Mouse (Mus musculus): ENCODE data around the gene Uprt. TPM values are rescaled to one million over a fixed set of nuclear protein-coding genes. Genes with fewer than 3 reads are reported as not detected.
A peak's percentile ranks its signal among the peaks of the same experiment; 100 is the strongest.

Uprt gene
- total RNA-seq (2015; ENCODE audit: low replicate concordance) (3.2 and 3.4 TPM in 2 replicates), total RNA-seq (2017; ENCODE audit: low replicate concordance) (1.9 and 3.4 TPM in 2 replicates)

DNA sequence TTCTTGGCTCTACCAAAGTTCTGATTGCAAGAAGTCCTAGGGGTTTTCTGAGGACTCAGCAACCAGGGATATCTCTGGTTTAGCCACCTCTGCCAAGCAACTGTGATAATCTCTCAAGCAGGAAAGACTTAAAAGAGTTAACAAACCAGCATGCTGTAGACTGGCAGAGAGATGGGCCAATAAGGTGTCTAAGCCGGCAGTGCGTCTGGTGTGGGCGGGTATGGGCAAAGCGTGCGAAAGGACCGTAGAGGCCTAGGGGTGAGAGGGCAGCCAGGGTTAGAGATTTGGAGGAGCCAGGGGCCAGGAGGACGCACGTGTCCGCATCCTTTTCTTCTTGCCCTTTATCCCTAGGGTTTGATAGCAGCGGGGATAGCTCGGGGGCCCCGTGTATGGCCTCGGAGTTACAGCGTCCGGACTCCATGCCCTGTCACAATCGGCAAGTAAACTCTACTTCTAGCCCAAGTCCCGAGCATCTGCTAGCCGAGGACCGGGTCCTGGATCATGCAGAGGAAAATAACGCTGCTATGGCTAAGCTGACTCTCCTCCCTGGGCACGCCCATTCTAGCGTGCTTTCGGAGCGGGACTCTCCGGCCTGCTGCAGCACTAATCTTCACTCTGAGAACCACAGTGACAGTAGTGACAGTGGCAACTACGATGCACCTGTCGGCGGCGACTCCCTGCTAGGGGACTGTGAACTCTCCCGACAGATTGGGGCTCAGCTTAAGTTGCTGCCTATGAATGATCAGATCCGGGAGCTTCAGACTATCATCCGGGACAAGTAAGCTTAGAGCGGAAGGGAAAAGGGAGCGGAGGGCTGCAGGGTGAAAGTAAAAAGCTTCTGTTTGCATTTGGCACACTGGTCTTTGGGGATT is at the start of gene Uprt:
Gene Uprt (plus strand): TSS at position 247 of the 872 bp plus-strand sequence.
- ATAC-seq (replicated peaks; ENCODE audit: low FRiP score, poor library complexity, severe bottlenecking) = peak; percentile 97

- ATAC-seq (replicated peaks; ENCODE audit: low FRiP score, poor library complexity, severe bottlenecking) = no peak
These were observed 49.2 kb upstream of the Uprt start for GRCm38 (mm10) chrX:104433456-104433855.

- ATAC-seq (replicated peaks; ENCODE audit: low FRiP score, poor library complexity, severe bottlenecking) = no peak
These were observed 30.2 kb upstream of the Uprt start for GRCm38 (mm10) chrX:104452433-104452832.

DNA sequence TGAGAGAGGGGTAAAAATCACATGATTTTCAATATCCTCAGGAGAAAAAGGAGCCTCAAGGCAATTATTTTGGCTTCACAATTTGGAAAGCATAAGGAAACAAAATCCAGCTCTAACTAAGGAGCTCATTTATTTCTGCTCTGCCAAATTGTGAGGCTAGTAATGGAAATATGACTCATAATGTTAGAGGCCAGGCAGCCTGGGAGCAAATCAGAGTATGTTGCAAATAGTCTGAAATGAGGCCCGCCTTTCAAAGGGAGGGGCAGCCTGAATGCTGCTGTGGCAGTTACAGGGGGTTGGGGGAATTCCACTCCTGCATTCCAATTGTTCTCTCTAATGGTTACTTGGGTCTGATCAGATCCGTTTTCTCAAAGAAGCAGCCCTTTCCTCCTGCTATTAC is 20.9 kb upstream of the Uprt start:
- no peak for ATAC-seq (replicated peaks; ENCODE audit: low FRiP score, poor library complexity, severe bottlenecking)

DNA sequence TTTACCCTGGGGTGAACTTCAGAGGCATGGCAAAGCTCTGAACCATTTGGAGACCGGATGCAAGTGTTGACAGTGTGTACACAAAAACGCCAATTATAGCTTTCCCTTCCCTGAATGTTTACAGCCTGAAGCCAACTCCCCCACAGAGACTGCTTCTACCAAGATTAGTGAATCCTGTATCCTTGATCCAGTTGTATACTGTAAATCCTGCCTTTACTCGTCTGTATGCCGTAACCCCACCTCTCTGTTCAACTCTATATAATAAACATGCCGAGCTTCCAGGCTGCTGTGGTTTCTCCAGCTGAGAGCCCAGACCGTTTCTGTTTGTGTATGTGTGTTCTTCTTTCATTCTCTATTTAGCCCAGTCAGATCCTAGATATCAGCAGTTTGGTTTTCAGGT is 18.2 kb upstream of the Uprt start:
- ATAC-seq (replicated peaks; ENCODE audit: low FRiP score, poor library complexity, severe bottlenecking) = no peak

DNA sequence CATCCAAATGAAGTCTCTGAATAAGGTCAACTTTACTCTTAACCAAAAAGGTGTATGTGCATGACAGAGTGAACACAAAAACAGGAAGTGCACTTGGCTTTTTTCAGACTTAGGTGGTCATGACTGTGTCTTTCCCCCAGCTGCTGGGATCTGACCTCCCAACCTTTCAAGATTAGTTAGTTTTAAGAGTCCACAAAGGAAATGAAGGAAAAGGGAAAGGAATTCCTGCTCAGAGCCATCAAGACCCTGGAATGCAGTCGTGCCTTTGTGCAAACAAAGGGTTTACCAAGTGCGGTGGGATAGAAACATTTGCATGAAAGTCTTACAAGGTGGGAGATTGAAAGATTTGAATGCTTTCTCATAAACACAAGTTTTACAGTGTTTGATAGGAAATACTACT is 4.6 kb upstream of the Uprt start:
- ATAC-seq (replicated peaks; ENCODE audit: low FRiP score, poor library complexity, severe bottlenecking) = no peak

DNA sequence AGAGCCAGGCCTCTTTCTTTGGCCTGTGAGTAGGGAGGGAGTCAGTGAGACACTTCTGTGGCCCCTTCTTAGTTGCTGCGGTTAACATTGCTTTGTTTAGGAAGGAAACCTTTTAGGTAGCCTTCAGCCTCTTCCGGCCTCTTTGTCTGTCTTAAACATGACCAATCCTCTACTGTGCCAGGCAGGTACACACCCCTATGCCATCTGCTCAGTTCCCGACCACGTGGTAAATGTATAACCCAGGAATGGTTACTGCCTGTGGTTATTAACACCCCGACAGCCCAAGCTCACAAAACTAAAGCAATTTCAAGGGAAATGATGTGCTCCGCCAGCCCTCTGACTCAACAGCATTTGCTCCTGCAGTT is 808 bp downstream of the Uprt start:
- ATAC-seq (replicated peaks; ENCODE audit: low FRiP score, poor library complexity, severe bottlenecking) = peak; percentile 39; the same call in 1 of the 2 replicates

- no peak for ATAC-seq (replicated peaks; ENCODE audit: low FRiP score, poor library complexity, severe bottlenecking)
These were observed 3.0 kb downstream of the Uprt start for GRCm38 (mm10) chrX:104485596-104485995.

- ATAC-seq (replicated peaks; ENCODE audit: low FRiP score, poor library complexity, severe bottlenecking) = no peak
These were observed 5.4 kb downstream of the Uprt start for GRCm38 (mm10) chrX:104488036-104488435.

DNA sequence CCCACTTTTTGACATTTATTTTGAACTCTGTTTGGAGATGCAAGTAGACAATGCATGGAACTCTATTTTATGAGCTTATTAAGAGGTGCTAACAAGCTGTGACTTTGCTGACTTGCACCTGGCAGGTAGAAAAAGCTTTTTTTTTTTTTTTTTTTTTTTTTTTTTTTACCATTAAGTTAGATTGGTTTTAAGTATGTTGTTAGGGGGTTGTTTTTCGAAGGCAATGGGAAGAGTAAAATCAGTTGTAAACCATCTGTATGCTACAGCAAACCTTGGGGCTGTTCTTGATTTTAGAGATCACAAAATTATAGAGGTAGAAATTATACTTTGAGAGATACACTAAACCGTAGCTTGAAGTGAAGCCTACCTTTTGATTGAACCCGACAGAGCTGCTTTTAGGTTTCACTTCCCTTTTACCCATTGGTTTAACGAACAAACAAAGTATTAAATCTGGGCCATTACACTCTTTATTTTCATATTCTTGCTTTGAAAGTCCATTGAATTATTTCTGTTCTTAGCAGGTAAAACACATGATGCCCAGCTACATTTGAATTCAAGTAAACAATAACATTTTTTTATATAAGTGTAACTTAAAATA is 6.4 kb downstream of the Uprt start:
- ATAC-seq (replicated peaks; ENCODE audit: low FRiP score, poor library complexity, severe bottlenecking) = no peak

GRCm38 (mm10) chrX:104489626-104490355 is 7.2 kb downstream of the Uprt start:
- ATAC-seq (replicated peaks; ENCODE audit: low FRiP score, poor library complexity, severe bottlenecking) = no peak

DNA sequence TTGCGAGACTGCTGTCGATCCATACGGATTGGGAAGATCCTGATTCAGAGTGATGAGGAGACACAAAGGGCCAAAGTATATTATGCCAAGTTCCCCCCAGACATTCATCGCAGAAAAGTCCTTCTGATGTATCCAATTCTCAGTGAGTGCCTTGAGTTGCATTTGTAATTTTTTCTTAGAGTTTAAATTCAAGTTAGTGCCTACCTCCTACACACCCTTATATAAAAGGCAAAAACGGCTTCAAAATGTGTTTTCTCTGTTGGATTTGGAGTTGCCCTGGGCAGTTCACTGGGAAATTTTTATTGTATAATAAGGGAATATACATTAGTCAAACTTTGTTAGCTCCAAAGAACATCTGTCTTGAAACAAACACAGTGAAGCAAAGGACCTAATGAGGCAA is 19.1 kb downstream of the Uprt start:
- no peak for ATAC-seq (replicated peaks; ENCODE audit: low FRiP score, poor library complexity, severe bottlenecking)

DNA sequence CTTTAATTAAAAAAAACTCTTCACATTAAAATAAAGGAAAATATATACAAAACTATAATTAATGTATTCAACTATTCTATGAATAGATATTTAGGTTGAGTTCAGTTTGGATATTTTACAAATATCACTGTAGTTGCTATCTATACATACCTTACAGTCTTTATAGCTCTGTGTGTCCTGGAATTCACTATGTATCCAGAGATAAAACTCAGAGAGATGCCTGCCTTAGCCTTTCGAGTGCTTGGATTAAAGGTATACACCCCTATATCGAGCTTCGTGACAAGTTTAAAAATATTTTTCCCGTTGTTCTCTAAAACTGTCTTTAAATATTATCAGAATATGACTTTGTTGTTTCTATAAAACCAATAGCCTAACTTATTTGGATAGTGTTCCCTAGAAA is 60.0 kb downstream of the Uprt start:
- peak; percentile 48; the same call in 1 of the 2 replicates for ATAC-seq (replicated peaks; ENCODE audit: low FRiP score, poor library complexity, severe bottlenecking)

DNA sequence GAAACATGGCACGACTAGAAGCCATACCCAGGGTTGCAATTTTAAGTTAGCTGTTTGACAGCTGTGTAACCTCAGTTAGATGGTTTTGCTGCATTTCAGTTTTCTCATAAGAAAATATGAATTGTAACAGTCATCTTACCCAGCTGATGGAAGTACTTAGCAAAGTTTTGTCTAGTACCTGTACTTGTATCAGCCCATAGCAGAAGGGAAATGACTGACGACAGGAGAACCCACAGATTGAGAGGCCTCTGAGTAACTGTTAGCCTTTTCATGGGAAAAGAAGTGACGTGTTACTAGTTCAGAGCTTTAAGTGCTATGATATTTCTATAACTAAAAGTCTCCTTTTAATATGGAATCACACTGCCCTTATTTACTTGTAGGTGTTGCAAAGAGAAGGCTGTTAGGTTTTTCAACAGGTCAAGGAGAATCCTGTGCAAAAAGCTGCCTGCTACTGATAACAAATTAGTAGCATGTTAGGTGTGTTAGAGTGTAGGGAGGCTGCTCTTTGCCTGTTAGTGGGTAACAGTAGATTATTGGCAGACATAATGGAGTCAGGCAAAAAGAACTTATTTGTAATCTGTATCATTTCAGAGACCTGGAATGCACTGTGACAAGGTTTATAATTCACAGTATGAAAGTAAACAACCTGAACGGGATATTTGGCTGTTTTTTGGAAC is 61.4 kb downstream of the Uprt start:
- peak; percentile 84 for ATAC-seq (replicated peaks; ENCODE audit: low FRiP score, poor library complexity, severe bottlenecking)

DNA sequence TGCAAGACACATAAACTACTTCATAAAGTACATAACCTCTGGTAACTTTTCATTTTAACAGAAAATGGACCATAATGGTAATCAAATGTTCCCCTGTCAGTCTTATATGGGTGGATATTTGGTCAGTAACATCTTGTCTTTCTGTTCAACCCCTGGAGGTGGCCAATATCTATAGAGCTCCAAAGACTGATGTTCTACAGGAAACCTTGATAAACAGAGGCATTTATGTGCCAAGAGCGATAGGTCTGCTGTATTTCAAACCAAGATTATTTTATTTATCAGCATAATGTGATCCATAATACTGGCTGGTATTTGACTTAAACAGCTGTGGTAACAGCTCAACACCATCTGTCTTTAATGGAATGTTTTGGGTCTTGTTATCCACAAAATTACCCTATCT is 62.7 kb downstream of the Uprt start:
- ATAC-seq (replicated peaks; ENCODE audit: low FRiP score, poor library complexity, severe bottlenecking) = peak; percentile 74

Other genes with a start within 250 kb of the Uprt start
- 39.6 and 58.7 TPM in 2 replicates for gene Abcb7, start 69.0 kb upstream of the Uprt start, total RNA-seq (2015; ENCODE audit: low replicate concordance)
- gene Abcb7, start 69.0 kb upstream of the Uprt start, total RNA-seq (2017; ENCODE audit: low replicate concordance) = 44.9 and 63.5 TPM in 2 replicates
- gene Zdhhc15, start 188.2 kb downstream of the Uprt start, total RNA-seq (2015; ENCODE audit: low replicate concordance) = 3.6 and 10.9 TPM in 2 replicates
- gene Zdhhc15, start 188.2 kb downstream of the Uprt start, total RNA-seq (2017; ENCODE audit: low replicate concordance) = 4.9 and 6.8 TPM in 2 replicates